Mouse (Mus musculus) embryonic facial prominence, embryonic 10.5 days (tissue): ENCODE measurements at regions not wholly inside any gene's neighbourhood (a gene's known extent, or its start where the extent isn't known, plus 50 kb on each side); places are given as distances from the start of the nearest gene placed in this dataset.

Source experiments
- DNase-seq: peaks from one replicate; pipeline ENCODE4 v3.0.0-alpha.2; 2017; ENCODE audit warnings: low spot score
- H3K27ac ChIP-seq: fragments of 300-500 bp; sonication (generic); replicated peaks from 2 replicates; pipeline ENCODE4 v1.5.1; 2016; ENCODE audit warnings: mild to moderate bottlenecking
- H3K27me3 ChIP-seq: fragments of 300-500 bp; sonication (generic); replicated peaks from 2 replicates; pipeline ENCODE4 v1.6.1; 2016; ENCODE audit warnings: low read depth, mild to moderate bottlenecking; ENCODE audit not compliant: poor library complexity, severe bottlenecking
- H3K36me3 ChIP-seq: fragments of 300-500 bp; sonication (generic); replicated peaks from 2 replicates; pipeline ENCODE4 v1.6.1; 2016; ENCODE audit warnings: mild to moderate bottlenecking, moderate library complexity
- H3K4me1 ChIP-seq: fragments of 300-500 bp; sonication (generic); 2 replicates; pipeline ENCODE4 v1.6.1; 2016
- H3K4me3 ChIP-seq: fragments of 300-500 bp; sonication (generic); 2 replicates; pipeline ENCODE4 v1.5.1; 2016; ENCODE audit warnings: mild to moderate bottlenecking, moderate library complexity
- H3K9me3 ChIP-seq: fragments of 300-500 bp; sonication (generic); 2 replicates; pipeline ENCODE4 v1.6.1; 2016; ENCODE audit warnings: mild to moderate bottlenecking
- WGBS: fragments of 180-500 bp; shearing (Covaris S2); methylation state at CpG from one replicate; pipeline ENCODE4 v1.1.7; 2016; 5-methylcytosine and 5-hydroxymethylcytosine counted together

DNA sequence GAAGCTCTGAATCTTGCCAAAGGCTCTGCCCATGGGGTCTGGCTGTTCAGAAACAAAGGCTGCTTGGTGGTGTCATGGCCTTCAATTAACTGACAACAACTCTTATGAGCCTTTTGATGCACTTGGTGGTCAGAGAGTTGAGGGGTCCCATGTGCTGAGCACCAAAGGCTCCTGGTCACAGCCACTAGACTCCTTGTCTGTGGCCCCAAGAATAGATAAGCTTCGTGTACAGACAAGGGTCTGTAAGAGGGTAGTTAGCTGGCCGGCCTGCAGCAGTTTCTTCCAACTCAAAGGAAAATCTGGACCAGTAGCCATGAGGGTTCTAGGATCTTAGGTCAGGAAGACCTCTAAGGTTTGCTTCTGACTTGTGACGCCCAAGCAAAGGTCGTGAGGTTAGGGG, 421.9 kb downstream of the Cd83 start:
- WGBS = 80% methylated on average over 4 of the region's 4 CpGs
- Histone ChIP-seq H3K36me3 (no peaks in the 10 kb centered on the region), H3K4me1 (peaks cover 35% of the 10 kb centered on the region), H3K9me3 (no peaks in the 10 kb centered on the region), H3K27me3 (peaks cover 48% of the 10 kb centered on the region), H3K4me3 (no peak overlapping the region), H3K27ac (peak overlapping the region; percentile 59)
- no peak for DNase-seq

DNA sequence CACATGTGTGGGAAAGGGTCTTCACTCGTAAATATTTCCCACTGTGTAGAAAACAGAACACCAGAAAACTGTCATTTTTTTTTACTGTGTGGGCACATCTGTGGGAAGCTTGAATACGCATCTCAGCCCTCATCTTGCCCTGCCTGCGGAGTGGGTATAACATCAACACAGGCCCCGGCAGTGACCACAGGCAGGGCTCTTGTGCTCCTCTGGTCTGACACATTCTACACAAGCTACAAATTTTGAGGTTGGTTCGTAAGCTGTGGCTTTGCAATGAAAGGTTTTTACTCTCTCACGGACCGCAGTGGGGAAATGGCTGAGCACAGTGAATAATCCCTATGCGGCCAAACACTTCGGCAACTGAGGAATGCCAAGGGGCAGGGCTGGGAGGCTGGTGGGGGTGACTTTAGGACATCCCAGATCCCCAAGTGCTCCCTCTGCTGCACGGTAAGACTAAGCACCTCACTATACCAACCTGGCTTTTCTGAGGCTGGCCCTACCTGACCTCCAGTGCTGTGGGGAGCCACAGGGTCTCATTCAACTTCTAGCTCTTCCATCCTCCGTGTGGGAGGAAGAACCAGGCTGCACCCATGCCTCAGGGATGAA, 422.9 kb downstream of the Cd83 start:
- H3K4me3 ChIP-seq = no peak overlapping the region
- no peaks in the 10 kb centered on the region for H3K36me3 ChIP-seq
- peaks cover 54% of the 10 kb centered on the region for H3K27me3 ChIP-seq
- DNase-seq = no peak
- H3K27ac ChIP-seq = peak overlapping the region; percentile 6; the same call in 1 of the 2 replicates
- H3K9me3 ChIP-seq = no peaks in the 10 kb centered on the region
- peaks cover 38% of the 10 kb centered on the region for H3K4me1 ChIP-seq
- WGBS = 67% methylated on average over 11 of the region's 11 CpGs

DNA sequence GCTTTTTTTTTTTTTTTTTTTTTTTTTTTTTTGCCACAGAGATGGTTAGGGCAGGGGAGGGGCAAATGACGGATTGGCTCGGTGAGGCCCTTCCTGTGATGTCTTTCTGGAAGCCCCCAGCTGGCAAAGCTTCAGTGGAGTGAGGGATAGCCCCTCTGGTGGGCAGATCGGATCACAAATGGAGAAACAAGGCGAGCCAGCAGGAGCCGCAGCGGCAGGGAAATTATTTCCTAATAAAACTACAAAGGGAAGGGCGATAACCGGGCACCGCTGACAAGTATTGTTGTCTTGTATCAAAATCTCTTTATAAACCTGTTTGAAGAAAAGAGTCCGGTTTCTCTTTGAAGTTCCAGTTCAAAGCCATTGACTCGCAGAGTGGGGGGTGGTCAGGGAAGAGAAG, 424.5 kb downstream of the Cd83 start:
- no peak overlapping the region for H3K27ac ChIP-seq
- DNase-seq = peak; percentile 25
- no peaks in the 10 kb centered on the region for H3K36me3 ChIP-seq
- H3K4me1 ChIP-seq = peaks cover 48% of the 10 kb centered on the region
- no peaks in the 10 kb centered on the region for H3K9me3 ChIP-seq
- H3K4me3 ChIP-seq = no peak overlapping the region
- H3K27me3 ChIP-seq = peaks cover 67% of the 10 kb centered on the region
- WGBS = 40% methylated on average over 11 of the region's 11 CpGs

DNA sequence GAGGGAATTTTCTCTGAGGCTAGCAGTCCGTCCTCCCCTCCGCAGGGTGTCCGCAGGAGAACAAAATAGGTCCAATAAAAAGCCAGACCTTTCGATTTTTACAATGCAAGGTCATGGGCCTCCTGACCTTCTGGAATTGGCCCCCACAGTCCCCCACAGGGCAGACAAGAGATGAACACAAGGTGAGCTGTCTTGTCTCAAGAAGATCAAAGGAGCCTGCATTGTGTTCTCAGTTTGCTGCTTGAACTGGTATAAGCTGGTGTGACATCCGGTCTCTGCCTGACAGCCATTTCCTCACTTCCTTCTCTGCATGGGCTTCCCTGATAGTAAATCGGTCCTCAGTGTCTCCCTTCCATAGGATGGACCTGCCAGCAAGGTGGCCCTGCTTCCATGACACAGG, 425.5 kb downstream of the Cd83 start:
- Histone ChIP-seq H3K4me3 (no peak overlapping the region), H3K36me3 (no peaks in the 10 kb centered on the region), H3K27ac (peak overlapping the region; percentile 35; the same call in 1 of the 2 replicates), H3K4me1 (peaks cover 53% of the 10 kb centered on the region), H3K9me3 (no peaks in the 10 kb centered on the region), H3K27me3 (peaks cover 67% of the 10 kb centered on the region)
- no peak for DNase-seq
- 32% methylated on average over 6 of the region's 6 CpGs for WGBS

DNA sequence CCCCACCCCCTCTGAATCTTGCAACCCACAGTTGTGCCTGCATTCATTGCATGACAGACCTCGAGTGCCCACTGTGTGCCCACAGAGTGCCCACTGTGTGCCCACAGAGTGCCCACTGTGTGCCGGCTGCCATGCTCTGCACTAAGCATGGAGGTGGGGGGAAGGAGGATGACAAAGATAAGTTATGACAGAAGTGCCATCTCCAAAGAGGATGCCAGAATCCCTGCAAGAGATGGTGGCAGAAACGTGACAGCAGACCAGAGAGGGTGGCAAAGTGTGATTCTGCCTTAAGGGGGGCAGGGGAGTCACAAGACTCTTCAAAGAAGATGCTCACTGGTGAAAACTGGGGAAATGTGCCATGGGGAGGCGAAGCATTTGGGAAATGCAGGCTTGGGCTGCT, 427.8 kb downstream of the Cd83 start:
- Histone ChIP-seq H3K27me3 (peaks cover 52% of the 10 kb centered on the region), H3K4me1 (peaks cover 48% of the 10 kb centered on the region), H3K36me3 (no peaks in the 10 kb centered on the region), H3K9me3 (no peaks in the 10 kb centered on the region), H3K27ac (no peak overlapping the region), H3K4me3 (no peak overlapping the region)
- DNase-seq = no peak
- WGBS = 86% methylated on average over 4 of the region's 4 CpGs

DNA sequence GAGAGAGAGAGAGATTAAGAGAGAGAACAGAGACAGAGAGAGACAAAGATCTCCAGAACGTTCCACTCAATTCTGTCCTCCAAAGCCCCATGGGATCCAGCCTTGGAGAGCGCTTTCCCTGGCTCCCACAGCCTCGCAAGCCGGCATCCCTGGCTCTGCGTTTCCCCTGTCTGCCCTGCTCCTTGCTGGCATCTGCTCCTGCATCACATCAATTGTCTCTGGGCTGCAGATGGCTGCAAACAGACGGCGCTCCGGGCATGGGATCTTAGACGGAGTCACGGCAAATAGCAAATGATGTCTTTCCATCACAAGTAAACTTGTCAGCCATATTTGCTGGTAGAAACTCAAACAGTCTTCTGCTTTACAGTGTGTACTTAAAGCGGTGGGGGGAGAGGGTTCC, 428.4 kb downstream of the Cd83 start:
- Histone ChIP-seq H3K9me3 (no peaks in the 10 kb centered on the region), H3K27ac (no peak overlapping the region), H3K4me1 (peaks cover 44% of the 10 kb centered on the region), H3K27me3 (peaks cover 46% of the 10 kb centered on the region), H3K4me3 (no peak overlapping the region), H3K36me3 (no peaks in the 10 kb centered on the region)
- no peak for DNase-seq
- WGBS = 76% methylated on average over 11 of the region's 11 CpGs

DNA sequence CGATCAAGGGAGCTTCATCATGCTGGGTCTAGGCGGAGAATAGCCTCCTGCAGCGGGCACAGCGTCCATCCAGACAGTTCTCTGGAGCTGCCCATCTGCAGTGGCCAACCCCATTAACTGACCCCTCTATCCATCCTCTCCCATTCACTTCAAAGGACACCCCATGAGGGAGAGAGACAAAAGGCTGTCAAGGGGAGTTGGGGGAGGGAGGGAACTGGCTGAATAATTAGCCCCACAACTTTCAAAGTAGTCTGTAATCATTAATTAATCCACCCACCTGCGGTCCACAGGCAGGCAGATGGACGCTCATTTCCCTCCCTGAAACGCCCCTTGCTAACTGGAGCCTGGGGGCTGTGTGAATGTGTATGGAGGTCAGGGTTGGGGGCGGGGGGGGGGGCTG, 433.7 kb downstream of the Cd83 start:
- Histone ChIP-seq H3K4me3 (no peak overlapping the region), H3K9me3 (no peaks in the 10 kb centered on the region), H3K4me1 (peaks cover 39% of the 10 kb centered on the region), H3K27ac (no peak overlapping the region), H3K27me3 (peaks cover 28% of the 10 kb centered on the region), H3K36me3 (no peaks in the 10 kb centered on the region)
- 19% methylated on average over 8 of the region's 8 CpGs for WGBS
- DNase-seq = no peak

DNA sequence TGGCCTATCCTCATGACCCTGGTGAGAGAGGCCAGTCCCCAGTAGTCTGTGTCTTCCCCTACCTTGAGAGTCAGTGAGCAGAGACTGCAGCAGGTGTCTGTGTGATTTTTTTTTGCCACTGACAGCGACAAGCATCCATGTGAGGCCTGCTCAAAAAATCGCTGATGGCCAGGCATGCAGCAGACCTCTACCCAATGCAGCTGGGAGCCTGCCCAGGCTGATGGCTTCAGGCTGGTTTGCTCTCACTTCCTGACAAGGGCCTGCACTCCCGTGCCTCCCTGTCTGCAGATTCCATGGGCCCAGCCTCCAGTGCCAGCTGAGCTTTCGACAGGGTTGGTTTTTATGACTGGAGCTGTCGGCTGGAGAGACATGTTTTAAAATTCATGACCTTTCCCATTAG, 437.1 kb downstream of the Cd83 start:
- H3K4me3 ChIP-seq = no peak overlapping the region
- peaks cover 15% of the 10 kb centered on the region for H3K9me3 ChIP-seq
- H3K36me3 ChIP-seq = no peaks in the 10 kb centered on the region
- WGBS = 34% methylated on average over 5 of the region's 5 CpGs
- peaks cover 31% of the 10 kb centered on the region for H3K4me1 ChIP-seq
- peaks cover 31% of the 10 kb centered on the region for H3K27me3 ChIP-seq
- peak; percentile 27 for DNase-seq
- H3K27ac ChIP-seq = peak overlapping the region; percentile 69

DNA sequence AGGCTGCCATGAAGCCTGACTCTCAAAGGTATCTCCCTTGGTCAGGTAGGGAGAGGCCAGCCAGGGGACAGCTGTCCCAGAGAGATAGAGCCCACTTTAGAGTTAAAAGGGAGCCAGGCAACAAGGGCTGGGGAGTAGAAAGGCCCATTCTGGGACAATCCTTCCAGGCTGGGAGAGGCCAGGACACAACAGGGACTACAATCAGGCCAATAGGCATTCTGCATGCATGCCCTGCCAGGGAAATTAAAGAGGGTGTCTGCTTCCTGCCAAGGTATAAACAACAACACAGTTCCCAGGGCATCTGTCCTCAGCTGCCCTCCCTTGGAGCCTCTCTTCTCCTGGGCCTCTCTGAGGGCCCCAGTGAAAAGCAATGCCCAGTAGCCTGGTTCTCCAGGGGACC, 437.8 kb downstream of the Cd83 start:
- no peak overlapping the region for H3K4me3 ChIP-seq
- peaks cover 36% of the 10 kb centered on the region for H3K27me3 ChIP-seq
- H3K36me3 ChIP-seq = no peaks in the 10 kb centered on the region
- H3K9me3 ChIP-seq = peaks cover 15% of the 10 kb centered on the region
- no peak for DNase-seq
- peak overlapping the region; percentile 69 for H3K27ac ChIP-seq
- H3K4me1 ChIP-seq = peaks cover 31% of the 10 kb centered on the region

DNA sequence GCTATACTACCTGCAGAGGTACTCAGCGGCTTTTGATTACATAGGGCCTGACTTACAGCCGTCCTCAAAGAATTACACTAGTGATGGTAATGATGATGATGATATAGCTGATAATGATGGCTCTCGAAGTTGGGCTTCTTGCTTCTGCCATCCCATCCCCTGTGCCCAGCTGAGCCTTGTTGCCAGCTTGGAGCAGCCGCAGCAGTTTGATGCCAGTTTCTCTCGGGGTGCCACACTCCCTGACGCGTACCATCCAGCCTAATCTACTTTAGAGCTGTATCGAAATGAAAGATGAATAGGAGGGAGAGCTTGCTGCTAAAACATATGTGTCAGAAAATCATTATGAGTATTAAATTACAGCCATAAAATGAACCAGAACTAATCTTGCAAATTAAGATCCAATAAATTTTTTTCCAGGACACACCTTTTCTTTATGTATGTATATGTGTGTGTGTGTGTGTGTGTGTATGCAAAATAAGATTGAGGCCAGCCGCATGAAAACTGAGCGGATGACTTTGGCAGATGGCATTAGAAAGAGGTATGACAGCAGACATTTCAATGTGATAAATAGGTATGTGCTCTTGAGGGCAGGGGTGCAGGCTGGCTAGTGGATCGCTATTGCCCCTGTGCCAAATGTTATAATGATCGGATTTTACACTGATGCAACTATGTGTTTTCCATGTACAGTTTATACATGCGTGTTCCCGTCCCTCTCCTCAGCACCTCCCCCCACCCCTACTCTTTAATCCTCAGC, 443.3 kb downstream of the Cd83 start:
- H3K4me3 ChIP-seq = no peak overlapping the region
- H3K27ac ChIP-seq = no peak overlapping the region
- no peaks in the 10 kb centered on the region for H3K36me3 ChIP-seq
- peaks cover 15% of the 10 kb centered on the region for H3K9me3 ChIP-seq
- no peak for DNase-seq
- H3K27me3 ChIP-seq = peaks cover 35% of the 10 kb centered on the region
- 79% methylated on average over 14 of the region's 14 CpGs for WGBS
- H3K4me1 ChIP-seq = peaks cover 52% of the 10 kb centered on the region

DNA sequence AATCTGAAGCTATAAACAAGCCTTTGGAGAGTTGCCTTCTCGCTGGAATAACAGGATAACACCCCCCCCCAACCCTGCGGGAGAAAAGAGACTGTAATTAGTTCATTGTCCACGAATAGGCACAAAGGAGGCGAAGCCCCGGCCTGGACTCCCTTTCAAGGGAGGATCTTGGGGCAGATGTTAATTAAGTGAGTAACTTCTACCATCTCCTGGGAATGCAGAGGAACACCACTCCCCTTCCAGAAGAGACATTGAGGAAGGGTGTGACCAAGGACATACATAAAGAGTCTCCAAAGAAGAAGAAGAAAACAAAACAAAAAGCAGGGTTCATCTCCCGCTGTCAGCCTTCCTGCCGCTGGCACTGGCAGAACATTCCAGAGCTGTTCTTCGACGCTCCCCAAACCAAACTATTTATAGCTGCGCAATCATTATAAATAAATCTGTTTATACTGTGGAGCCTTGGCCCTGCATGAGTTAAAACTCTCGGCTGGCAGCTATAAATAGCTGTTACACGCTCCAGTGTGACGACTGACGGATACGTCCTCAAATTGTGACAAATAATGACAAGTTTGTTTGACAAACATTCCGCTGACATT, 444.1 kb downstream of the Cd83 start:
- Histone ChIP-seq H3K36me3 (no peaks in the 10 kb centered on the region), H3K4me3 (no peak overlapping the region), H3K27ac (no peak overlapping the region), H3K4me1 (peaks cover 56% of the 10 kb centered on the region), H3K9me3 (peaks cover 15% of the 10 kb centered on the region), H3K27me3 (peaks cover 35% of the 10 kb centered on the region)
- no peak for DNase-seq
- WGBS = 15% methylated on average over 16 of the region's 16 CpGs

DNA sequence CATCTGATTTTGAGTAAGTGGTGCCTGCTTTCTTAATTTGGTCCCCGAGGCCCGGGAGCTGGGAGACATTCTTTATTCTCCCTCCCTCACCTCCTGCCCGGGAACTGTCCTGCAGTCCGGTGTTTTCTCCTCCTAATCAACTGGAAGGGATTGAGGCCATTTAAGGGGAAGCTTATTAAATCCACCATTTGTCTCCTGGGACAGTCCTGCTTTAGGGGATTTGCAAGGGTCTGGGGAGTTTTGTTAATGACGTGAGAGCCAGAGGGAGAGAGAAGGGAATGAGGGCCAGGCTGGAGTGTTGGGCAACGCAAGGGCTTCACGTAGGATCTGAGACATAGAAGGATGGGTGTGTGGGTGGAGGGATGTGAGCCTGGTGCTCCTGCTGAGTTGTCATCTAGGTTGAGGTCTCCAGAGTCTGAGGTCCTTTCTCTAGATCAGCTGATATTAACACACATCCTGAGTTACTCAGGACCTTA, 444.6 kb downstream of the Cd83 start:
- DNase-seq = no peak
- Histone ChIP-seq H3K36me3 (no peaks in the 10 kb centered on the region), H3K4me3 (no peak overlapping the region), H3K27ac (no peak overlapping the region), H3K27me3 (peaks cover 38% of the 10 kb centered on the region), H3K4me1 (peaks cover 56% of the 10 kb centered on the region), H3K9me3 (peaks cover 12% of the 10 kb centered on the region)
- WGBS = 10% methylated on average over 7 of the region's 7 CpGs

DNA sequence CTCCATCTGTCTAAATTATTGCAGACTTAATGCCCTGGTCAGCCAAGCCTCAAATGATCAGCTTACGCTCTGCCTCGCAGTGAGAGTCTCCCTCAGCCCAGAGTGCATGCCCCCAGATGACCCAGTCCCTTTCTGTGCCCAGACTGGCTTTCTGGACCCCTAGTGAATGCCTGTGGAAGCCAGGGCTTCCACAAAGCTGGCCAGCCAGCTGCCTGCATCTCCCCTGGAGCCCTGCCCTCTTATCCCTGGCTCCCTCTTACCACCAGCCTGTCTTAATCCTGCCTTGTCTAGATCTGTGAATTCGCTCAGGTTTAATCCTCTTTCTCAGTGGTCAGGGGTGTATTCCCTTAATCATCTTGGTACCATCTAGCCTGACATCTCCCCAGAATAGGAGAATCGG, 446.8 kb downstream of the Cd83 start:
- no peak for DNase-seq
- peaks cover 36% of the 10 kb centered on the region for H3K27me3 ChIP-seq
- no peaks in the 10 kb centered on the region for H3K36me3 ChIP-seq
- peaks cover 56% of the 10 kb centered on the region for H3K4me1 ChIP-seq
- no peak overlapping the region for H3K4me3 ChIP-seq
- 28% methylated on average over 4 of the region's 4 CpGs for WGBS
- peak overlapping the region; percentile 59; the same call in 1 of the 2 replicates for H3K27ac ChIP-seq
- no peaks in the 10 kb centered on the region for H3K9me3 ChIP-seq
